Mouse (Mus musculus) cortical plate, adult 2 months (tissue): ENCODE results near the gene Hist3h2a.

Experiments
- CTCF ChIP-seq: fragments of 200-500 bp; IDR thresholded peaks from 2 replicates; pipeline ENCODE4 v1.5.1; 2011; ENCODE audit warnings: mild to moderate bottlenecking, control low read depth, low read length; ENCODE audit not compliant: insufficient read depth; ENCODE audit errors: extremely low read depth
- POLR2A ChIP-seq: fragments of 200-500 bp; IDR thresholded peaks from 2 replicates; pipeline ENCODE4 v1.6.1; 2011; ENCODE audit warnings: mild to moderate bottlenecking, low read length, control low read depth; ENCODE audit not compliant: insufficient read depth; ENCODE audit errors: extremely low read depth

- no peak for TF ChIP-seq CTCF
- peak; percentile 94 for TF ChIP-seq POLR2A
Measured at GRCm38 (mm10) chr11:58949480-58950431, 4.7 kb upstream of the Hist3h2a start.
